Mouse (Mus musculus): ENCODE data around the gene Hnrnpul2.
"Not testable (repeated sequence)": the region's sequence is repeated elsewhere in the genome, so short reads cannot be mapped to it uniquely, and the experiment has no call there.

Hnrnpul2 gene

DNA sequence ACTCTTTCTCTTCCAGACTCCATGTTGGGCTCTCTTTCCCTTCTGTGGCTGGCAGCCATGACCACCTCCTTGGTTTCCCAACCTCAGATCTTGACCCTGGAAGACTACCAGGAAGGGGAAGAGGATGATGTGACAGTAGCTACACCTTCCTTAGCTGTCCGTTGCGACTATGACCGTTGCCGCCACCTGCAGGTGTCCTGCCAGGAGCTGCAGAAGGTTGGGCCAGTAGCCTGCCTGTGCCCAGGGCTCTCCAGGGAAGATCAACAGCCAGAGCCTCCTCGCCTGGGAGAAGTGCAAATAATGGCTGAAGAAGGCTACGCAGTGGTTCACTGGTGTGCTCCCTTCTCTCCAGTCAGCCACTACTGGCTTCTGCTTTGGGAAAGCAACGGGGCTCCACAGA is 31.8 kb downstream of the Hnrnpul2 start:
- DNase-seq (ENCODE audit: low read depth, low spot score) = no peak

DNA sequence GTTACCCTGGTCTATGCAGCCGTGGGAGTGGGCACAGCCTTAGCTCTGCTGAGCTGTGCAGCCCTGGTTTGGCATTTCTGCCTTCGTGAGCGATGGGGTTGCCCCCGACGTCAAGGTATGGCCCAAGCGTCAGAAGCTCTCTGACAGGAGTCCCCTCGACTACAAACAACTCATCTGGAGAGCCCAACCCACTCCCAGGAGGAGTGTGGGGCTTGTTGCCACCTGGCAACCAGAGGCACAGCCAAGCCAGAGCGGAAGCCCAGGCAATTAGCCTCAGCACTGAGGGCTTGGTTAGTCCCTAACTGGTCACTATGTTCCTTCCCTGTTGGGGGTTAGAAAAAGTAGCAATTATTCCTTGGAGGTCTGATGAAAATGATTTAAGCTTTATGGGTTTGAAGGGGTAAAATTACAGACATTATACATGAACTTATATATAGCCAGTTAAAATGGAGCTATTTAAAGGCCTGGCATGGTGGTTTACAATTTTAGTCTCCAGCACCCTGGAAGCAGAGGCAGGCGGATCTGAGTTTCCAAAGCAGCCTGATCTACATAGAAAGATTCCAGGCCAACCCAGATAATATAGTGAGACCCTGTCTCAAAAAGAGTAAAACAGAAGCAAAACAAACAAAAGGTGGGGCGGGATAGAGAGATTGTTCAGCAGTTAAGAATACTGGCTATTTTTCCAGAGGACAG is 32.6 kb downstream of the Hnrnpul2 start:
- peak; percentile 59 for DNase-seq (ENCODE audit: low read depth, low spot score)

DNA sequence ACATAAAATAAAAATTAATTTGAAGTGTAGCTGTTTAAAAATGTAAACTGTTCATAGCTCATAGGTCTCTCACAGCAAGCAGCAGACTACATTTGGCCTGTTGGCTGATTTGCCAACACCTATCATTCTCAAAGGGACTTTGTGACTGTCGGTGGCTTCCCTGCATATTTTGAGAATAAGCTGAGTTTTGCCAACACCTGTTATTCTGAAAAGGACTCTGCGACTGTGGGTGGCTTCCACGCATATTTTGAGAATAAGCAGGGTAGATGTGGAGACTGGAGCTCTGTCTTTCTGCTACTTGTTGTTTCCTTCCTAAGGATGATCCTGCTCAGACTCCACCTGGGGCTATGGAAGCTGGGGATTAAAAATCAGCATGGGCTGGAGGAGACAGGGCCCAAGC is 33.3 kb downstream of the Hnrnpul2 start:
- DNase-seq (ENCODE audit: low read depth, low spot score) = no peak

DNA sequence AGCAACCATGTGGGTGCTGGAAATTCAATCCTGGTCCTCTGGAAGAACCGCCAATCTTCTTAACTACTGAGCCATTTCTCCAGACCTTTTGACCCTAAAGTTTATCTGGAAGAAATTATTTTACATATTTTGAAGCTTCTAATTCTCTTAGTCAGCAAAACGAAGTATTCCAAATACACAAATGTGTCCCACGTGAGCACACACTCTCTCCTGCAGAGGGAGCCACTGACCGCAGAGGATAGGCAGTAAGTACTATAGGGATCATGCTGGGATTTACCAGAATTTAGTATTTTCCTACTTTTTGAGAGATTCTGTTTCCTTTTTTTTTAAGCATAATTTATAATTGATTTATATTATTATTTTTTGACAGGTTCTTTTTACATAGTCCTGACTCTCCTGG is 37.9 kb downstream of the Hnrnpul2 start:
- DNase-seq (ENCODE audit: low read depth, low spot score) = no peak

DNA sequence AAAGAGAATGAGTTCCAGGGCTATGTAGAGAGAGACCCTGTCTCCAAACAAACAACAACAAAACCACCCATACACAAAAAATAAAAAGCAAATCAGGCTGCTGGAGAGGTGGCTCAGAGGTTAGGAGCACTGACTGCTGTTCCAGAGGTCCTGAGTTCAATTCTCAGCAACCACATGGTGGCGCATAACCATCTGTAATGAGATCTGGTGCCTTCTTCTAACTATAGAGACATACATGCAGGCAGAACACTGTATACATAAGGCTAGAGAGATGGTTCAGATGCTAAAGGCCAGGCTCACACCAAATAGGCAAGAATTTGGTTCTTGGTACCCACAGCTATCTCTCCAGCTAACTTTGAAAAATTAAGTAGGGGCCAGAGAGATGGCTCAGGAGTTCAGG is 39.2 kb downstream of the Hnrnpul2 start:
- no peak for DNase-seq (ENCODE audit: low read depth, low spot score)

DNA sequence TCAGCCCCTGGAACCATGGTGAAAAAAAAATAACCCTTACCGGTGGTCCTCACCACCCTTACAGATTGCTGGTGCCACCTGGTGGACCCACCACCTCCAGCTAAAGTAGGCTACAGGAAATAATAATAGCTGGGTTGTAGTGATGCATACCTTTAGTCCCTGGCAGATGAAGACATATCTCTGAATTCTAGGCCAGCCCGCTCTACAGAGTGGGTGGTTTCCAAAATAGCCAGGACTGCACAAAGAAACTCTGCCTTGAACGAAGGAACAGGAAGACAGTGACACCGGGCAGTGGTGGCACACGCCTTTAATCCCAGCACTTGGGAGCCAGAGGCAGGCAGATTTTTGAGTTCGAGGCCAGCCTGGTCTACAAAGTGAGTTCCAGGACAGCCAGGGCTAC is 44.5 kb downstream of the Hnrnpul2 start:
- DNase-seq (ENCODE audit: low read depth, low spot score) = no peak

DNA sequence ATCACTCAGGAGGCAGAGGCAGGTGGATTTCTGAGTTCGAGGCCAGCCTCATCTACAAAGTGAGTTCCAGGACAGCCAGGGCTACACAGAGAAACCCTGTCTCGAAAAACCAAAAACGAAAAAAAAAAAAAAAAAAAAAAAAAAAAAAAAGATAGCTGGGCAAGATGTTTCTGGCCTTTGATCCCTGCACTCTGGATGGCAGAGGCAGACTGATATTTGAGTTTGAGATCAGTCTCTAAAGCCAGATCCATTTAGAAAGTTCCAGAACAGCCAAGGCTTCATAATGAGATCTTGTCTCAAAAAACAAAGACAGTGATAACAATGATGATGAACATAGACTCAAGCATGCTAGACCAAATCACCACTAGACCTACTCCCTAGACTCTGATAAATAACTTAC is 50.6 kb downstream of the Hnrnpul2 start:
- DNase-seq (ENCODE audit: low read depth, low spot score) = not testable (repeated sequence)

DNA sequence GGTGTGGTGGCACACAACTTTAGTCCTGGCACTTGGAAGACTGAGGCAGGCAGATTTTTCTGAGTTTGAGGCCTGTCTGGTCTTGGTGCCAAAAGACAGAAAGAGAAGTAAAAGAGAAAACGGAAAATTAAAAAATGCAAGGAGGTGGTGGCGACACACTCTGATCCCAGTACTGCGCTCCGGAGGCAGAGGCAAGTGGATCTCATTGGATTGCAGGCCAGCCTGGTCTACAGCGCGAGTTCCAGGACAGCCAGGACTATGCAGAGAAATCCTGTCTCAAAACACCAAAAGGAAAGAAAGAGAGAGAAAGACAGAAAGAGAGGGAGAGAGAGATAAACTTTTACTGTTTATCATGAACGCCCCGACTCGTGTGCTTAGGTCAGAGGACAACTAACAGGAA is 51.0 kb downstream of the Hnrnpul2 start:
- no peak for DNase-seq (ENCODE audit: low read depth, low spot score)

DNA sequence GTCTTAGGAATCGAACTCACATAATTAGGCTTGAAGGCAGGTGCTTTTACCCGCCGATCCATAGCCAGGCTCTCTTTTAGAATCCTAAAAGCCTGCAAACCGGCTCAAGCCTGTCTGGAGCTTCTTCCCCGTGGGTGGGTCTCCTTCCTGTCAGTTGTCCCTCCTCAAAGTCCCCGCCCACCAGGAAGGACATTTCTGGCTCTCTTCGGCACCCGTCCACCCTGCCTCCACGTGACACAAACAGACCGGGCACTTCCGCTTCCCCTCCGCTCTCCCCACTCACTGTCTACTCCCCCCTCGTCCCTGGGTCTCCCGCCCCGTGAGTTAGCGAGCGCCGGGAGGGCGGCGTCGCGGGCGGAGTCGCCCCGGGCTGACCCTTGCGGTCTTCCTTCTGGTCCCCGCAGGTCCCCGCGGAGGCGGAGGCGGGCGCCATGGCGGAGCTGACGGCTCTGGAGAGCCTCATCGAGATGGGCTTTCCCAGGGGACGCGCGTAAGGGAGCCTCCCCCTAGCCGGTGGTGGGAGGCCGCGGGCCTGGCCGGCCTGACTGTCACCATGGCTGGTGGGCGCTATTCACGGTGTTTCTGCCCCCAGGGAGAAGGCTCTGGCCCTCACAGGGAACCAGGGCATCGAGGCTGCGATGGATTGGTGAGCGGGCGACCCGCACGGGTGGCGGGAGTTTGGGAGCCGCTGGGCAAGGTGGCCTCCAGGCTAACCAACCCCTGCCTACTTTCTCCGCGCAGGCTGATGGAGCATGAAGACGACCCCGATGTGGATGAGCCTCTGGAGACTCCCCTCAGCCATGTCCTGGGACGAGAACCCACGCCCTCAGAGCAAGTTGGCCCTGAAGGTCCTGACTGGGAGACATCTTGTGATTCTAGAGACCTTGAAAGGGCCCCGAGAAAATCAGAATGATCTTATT is 51.7 kb downstream of the Hnrnpul2 start, which contains the start of gene Ubxn1:
Gene Ubxn1, plus strand, starts transcription at position 230 of the 920 bp plus-strand sequence.
- peak; percentile 96 for DNase-seq (ENCODE audit: low read depth, low spot score)

DNA sequence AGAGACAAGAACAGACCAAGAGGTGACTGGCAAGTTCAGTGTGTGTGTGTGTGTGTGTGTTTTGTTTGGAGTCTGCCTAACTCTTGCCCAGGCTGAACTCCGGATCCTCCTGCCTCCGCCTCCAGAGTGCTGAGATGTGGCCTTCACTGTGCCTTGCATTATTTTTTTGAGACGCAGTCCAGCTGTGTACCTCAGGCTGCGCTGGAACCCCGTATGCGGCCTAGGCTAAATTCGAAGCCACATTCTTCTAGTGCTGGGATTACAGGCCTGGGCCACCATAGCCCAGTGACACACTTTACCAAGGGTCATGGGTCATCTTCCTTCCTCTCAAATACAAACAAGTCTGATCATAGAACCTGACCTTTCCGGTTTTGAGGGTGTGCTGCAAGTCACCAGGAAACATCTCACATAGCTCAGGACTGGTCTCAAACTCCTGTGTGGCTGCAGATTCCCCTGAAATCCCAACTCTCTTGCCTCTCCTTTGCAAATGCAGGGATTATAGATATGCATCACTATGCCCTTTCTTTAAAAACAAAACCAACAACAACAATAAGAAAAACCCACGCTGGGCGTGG is 52.5 kb downstream of the Hnrnpul2 start:
- no peak for DNase-seq (ENCODE audit: low read depth, low spot score)

DNA sequence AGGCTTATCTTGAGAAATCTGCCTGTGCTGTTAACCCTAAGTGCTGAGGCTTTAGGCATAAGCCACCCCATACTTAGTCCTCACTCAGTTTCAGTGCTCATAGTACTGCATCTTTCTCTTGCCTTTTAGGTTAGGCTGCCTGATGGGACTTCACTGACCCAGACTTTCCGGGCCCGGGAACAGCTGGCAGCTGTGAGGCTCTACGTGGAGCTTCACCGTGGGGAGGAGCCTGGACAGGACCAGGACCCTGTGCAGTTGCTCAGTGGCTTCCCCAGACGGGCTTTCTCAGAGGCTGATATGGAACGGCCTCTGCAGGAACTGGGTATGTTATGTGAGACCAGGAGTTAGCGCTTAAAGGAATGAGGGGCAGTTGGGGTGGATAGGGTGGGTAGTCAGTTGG is 55.2 kb downstream of the Hnrnpul2 start:
- no peak for DNase-seq (ENCODE audit: low read depth, low spot score)

DNA sequence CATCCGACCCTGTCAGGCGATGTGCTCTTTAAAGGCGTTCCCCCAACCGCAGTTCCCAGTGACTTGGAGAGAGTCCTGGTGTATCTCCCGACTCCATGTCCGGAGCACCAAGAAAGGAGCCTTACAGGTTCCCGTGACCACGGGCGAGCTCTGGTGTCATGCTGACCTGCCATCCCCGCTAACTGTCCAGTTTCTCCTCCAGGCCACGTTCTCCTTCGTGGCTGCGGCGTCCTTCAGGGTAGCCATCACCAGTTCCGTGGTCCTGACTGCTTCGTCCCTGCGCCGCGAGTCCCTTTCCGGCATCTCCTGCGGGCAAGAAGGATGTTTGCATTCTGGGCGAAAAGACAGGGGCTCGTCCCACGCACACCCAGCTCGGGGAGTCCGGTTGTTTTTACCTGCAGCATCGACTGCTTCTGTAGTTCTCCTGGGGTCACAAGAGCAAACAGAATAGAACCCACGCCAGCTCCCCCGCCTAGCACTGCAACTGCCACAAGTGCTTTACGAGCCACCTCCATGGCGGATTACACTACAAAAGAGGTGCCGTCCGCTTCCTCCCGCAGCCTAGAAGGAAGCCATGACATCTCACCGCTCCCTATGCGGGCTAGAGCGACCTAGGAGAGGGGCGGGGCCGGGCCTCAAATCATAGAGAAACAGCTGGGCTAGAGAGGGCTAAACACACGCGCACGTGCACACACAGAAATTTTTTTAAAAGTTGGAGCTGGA is 60.7 kb downstream of the Hnrnpul2 start, which contains the start of gene Uqcc3:
Gene Uqcc3, minus strand, starts transcription at position 613 of the 723 bp plus-strand sequence.
- DNase-seq (ENCODE audit: low read depth, low spot score) = peak; percentile 71

DNA sequence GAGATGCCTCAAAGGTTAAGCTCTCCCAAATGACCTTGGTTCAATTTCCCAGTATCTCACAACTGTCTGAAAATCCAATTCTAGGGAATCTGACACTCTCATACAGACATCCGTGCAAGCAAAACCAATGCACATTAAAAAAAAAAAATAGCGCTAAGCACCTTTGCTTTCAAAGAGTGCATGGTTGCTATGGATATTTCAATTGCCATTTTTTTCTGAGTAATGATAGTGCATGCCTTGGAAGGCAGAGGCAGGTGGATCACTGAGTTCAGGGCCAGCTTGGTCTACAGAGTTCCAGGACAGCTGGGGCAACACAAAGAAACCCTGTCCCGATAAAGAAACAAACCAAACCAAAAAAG is 61.2 kb downstream of the Hnrnpul2 start:
- no peak for DNase-seq (ENCODE audit: low read depth, low spot score)

DNA sequence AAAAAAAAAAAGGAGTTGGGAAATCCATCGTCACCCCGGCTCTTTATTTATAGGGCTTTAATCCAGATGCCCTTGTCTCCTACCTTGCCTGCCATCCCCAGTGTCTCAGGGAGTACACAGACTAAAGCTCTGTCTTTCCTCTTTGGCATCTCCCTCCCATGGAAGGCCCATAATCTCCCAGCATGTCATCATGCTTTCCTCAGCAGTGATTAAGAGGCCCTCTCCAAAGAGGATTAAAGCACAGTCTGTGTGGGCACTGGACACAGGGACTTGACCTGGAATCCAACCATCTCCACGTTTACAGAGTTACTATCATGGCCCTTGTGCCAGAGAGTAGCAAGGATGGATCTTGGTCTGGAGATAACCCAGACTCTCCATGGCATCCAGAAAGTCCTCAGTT is 63.8 kb downstream of the Hnrnpul2 start, which contains the start of the genes Lbhd1 and Gm49403:
Gene Lbhd1, plus strand, starts transcription at position 117 of the 400 bp plus-strand sequence.
Gene Gm49403, plus strand, starts transcription at position 315 of the 400 bp plus-strand sequence.
- no peak for DNase-seq (ENCODE audit: low read depth, low spot score)

Data from skeletal muscle tissue, adult 2 months (tissue).